Mouse (Mus musculus) midbrain, postnatal 0 days (tissue): Measurements from ENCODE around the gene Slc12a7. TPM values are rescaled to one million over a fixed set of nuclear protein-coding genes. Genes with fewer than 3 reads are reported as not detected.
A peak's percentile ranks its signal among the peaks of the same experiment; 100 is the strongest.

Source experiments
- ATAC-seq: fragments of 200-750 bp; cut with Nextera tagmentation; 2 replicates; pipeline ENCODE4 v1.8.0; 2017; ENCODE audit warnings: moderate number of reproducible peaks, mild to moderate bottlenecking, moderate TSS enrichment, moderate library complexity; ENCODE audit not compliant: low FRiP score
- DNase-seq: peaks from one replicate; pipeline ENCODE4 v3.0.0-alpha.2; 2015; ENCODE audit warnings: low spot score
- H3K27ac ChIP-seq: fragments of 300-500 bp; sonication (generic); 2 replicates; pipeline ENCODE4 v1.5.1; 2014; ENCODE audit warnings: low read depth, mild to moderate bottlenecking, low read length, mixed read lengths
- H3K27me3 ChIP-seq: fragments of 300-500 bp; sonication (generic); 2 replicates; pipeline ENCODE4 v1.6.1; 2014; ENCODE audit warnings: low read length, control low read depth, mixed read lengths; ENCODE audit not compliant: insufficient read depth
- H3K36me3 ChIP-seq: fragments of 300-500 bp; sonication (generic); 2 replicates; pipeline ENCODE4 v1.6.1; 2014; ENCODE audit warnings: low read length, control low read depth, mixed read lengths; ENCODE audit not compliant: insufficient read depth
- H3K4me1 ChIP-seq: fragments of 300-500 bp; sonication (generic); 2 replicates; pipeline ENCODE4 v1.6.1; 2014; ENCODE audit warnings: mild to moderate bottlenecking, control low read depth, antibody characterized with exemption, low read length, mixed read lengths; ENCODE audit not compliant: insufficient read depth
- H3K4me2 ChIP-seq: fragments of 300-500 bp; sonication (generic); 2 replicates; pipeline ENCODE4 v1.6.1; 2014; ENCODE audit warnings: low read depth, mild to moderate bottlenecking, low read length, mixed read lengths; ENCODE audit not compliant: poor library complexity, severe bottlenecking
- H3K4me3 ChIP-seq: fragments of 300-500 bp; sonication (generic); 2 replicates; pipeline ENCODE4 v1.5.1; 2014; ENCODE audit warnings: low read depth, mild to moderate bottlenecking, low read length, moderate library complexity
- H3K9ac ChIP-seq: fragments of 300-500 bp; sonication (generic); replicated peaks from 2 replicates; pipeline ENCODE4 v1.6.1; 2014; ENCODE audit warnings: mild to moderate bottlenecking, low read length, moderate library complexity, mixed read lengths; ENCODE audit not compliant: poor library complexity, severe bottlenecking
- H3K9me3 ChIP-seq: fragments of 300-500 bp; sonication (generic); 2 replicates; pipeline ENCODE4 v1.6.1; 2016; ENCODE audit warnings: low read length, control low read depth
- CTCF ChIP-seq: IDR thresholded peaks from 2 replicates; pipeline ENCODE4 v1.5.1; 2016; ENCODE audit warnings: antibody characterized with exemption, mild to moderate bottlenecking
- WGBS: fragments of 180-500 bp; shearing (Covaris S2); extraction: QIAGEN DNeasy Blood & Tissue Kit; methylation state at CpG from one replicate; pipeline ENCODE4 v1.1.7; 2014; 5-methylcytosine and 5-hydroxymethylcytosine counted together
- polyA plus RNA-seq: library from polyadenylated mRNA; unstranded; fragments of >200 nt; fragmentation: Nextera tagmentation; extraction: Ambion mirVana; gene quantifications from 2 replicates; pipeline ENCODE4 v1.2.1, GENCODE M21; 2015
- total RNA-seq: library from RNA; depleted of rRNA; stranded (reverse); fragments of >200 nt; gene quantifications from 2 replicates; pipeline ENCODE4 v1.2.3, GENCODE M21; 2014

The Slc12a7 gene
- total and polyA plus RNA-seq, 2 experiments from 2014 or later = 4.7 to 8.9 TPM

DNA sequence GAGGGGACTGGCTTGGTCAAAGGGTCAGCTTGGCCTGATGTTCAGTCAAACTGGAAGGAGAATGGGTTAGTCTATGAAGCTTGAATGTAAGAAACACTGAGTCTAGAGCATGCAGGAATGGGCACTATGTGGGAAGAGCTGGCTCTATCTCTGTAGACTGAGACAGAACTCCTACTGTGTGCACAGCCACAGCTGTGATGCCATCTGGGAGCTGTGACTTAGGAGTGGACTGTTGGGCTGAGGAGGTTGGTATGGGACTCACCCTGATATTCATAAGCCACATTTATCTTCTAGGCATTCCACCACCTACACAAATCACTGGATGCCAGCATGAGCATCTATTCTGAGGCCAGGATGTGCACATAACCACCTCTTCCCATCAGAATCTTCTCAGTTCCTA, 24.5 kb downstream of the Slc12a7 start:
- no peak for TF ChIP-seq CTCF
- Histone ChIP-seq H3K4me3 (no peak overlapping the region), H3K9ac (no peak overlapping the region), H3K4me1 (no peaks in the 10 kb centered on the region), H3K27ac (no peak overlapping the region), H3K9me3 (no peaks in the 10 kb centered on the region), H3K4me2 (no peak overlapping the region), H3K27me3 (no peaks in the 10 kb centered on the region), H3K36me3 (no peaks in the 10 kb centered on the region)
- ATAC-seq = no peak
- no peak for DNase-seq

DNA sequence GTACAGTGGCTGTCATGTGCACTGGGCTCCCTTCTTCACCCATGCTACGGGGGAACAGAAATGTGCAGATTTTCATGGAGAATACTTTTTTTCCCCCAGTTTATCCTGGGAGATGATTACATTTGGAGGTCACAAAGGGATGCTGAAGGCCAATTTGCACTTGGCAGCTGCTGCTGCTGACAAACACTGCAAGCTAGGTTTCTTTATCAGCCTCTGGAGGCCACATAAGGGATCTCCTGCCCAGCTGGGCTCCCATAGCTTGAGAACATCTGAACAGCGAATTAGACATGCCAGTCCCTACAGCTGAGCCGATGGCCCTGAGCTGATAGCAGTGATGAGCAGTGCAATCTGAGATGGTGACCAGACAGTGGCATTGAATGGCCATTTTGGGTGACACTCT, 26.7 kb downstream of the Slc12a7 start:
- H3K4me2 ChIP-seq = no peak overlapping the region
- no peak overlapping the region for H3K4me3 ChIP-seq
- H3K9me3 ChIP-seq = no peaks in the 10 kb centered on the region
- H3K27ac ChIP-seq = no peak overlapping the region
- TF ChIP-seq CTCF = no peak
- H3K4me1 ChIP-seq = no peaks in the 10 kb centered on the region
- 0 out of 2 replicates have a peak, but pooled peaks cover 3% of the 10 kb centered on the region for H3K27me3 ChIP-seq
- no peak overlapping the region for H3K9ac ChIP-seq
- 81% methylated on average over 3 of the region's 3 CpGs for WGBS
- H3K36me3 ChIP-seq = no peaks in the 10 kb centered on the region
- no peak for DNase-seq
- ATAC-seq = no peak

DNA sequence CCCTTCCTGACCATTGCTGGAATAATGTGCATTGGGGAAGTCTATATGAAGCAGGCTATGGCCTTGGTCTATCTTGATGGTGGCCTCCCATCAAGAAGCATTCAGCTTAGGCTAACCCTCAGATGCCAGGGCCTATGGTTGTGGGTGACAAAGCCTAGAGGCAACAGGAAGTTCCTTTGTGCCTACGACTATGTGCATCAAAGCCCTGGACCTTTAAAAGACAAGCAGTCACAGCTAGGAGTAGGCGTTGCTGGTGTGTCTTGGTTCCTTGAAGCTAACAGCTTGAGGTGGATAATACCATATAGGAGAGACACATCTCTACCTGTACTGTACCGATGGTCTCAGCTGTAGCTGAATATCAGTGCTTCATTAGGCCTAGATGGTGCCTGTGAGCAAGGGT, 27.2 kb downstream of the Slc12a7 start:
- no peaks in the 10 kb centered on the region for H3K9me3 ChIP-seq
- no peak overlapping the region for H3K4me2 ChIP-seq
- no peak overlapping the region for H3K9ac ChIP-seq
- 92% methylated on average over 3 of the region's 3 CpGs for WGBS
- H3K27ac ChIP-seq = no peak overlapping the region
- TF ChIP-seq CTCF = no peak
- ATAC-seq (no peak), DNase-seq (no peak)
- no peaks in the 10 kb centered on the region for H3K36me3 ChIP-seq
- peaks cover 3% of the 10 kb centered on the region; the same call in 1 of the 2 replicates for H3K27me3 ChIP-seq
- H3K4me1 ChIP-seq = no peaks in the 10 kb centered on the region
- H3K4me3 ChIP-seq = no peak overlapping the region

DNA sequence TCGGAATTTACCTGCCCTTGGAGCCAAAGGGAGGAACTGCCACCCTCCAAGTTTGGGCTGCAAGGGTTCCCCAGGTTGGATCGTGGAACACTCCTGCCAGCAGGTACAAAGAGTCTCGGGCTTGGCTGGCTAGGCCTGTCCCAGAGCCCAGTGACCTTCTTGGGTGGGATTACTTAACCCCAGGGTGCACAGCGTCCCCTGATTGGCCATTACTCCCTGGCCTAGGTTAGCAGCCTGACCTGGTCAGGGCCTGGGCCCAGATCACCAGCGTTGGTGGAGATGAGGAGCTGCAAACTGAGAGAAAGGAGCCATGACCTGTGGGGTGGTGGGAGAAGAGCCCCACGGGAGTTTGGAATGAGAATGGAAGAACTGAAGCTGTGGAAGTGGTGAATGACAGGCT, 30.0 kb downstream of the Slc12a7 start:
- Histone ChIP-seq H3K9me3 (no peaks in the 10 kb centered on the region), H3K27ac (no peak overlapping the region), H3K4me1 (no peaks in the 10 kb centered on the region), H3K4me3 (peak overlapping the region; percentile 51; the same call in 1 of the 2 replicates), H3K36me3 (no peaks in the 10 kb centered on the region), H3K27me3 (peaks cover 3% of the 10 kb centered on the region; the same call in 1 of the 2 replicates), H3K9ac (no peak overlapping the region), H3K4me2 (peak overlapping the region; percentile 92)
- no peak for DNase-seq
- ATAC-seq = no peak
- WGBS = 41% methylated on average over 6 of the region's 6 CpGs
- TF ChIP-seq CTCF = no peak

DNA sequence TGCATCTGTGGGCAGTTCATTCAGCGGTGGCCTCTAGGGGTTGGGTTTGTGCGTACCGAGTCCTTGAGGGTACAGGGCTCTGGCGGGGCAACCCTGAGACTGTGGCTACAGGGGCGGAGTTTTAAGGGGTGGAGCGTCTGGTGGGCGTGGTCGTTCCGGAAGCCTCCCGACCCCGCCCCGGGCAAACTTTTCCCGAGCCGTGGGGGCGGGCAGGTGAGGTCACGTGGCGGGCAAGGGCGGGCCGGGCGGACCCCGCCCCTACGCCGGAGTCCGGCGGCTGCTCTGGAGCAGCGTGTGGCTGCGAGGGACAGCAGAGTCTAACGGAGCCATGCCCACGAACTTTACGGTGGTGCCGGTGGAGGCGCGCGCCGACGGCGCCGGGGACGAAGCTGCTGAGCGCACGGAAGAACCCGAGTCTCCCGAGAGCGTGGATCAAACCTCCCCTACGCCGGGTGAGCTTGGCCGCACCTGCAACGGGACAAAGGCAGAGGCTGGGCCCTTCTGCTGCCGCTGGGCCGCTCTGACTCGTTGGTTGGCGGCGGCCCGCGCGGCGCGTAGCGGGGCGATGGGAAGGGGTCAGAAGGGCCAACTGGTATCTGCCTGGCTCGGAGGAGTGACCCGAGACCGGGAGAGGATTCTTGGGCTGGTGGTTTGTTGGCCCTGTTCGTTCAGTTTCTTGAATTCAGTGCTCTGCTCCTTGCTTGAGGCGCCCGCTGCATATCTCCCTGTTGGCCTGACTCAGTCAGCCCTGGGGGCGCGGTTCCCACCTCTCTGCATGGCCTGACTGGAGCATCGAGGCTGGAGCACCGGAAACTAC, 30.8 kb downstream of the Slc12a7 start:
- Histone ChIP-seq H3K9me3 (no peaks in the 10 kb centered on the region), H3K4me3 (peak overlapping the region; percentile 51), H3K9ac (peak overlapping the region; percentile 59), H3K27ac (no peak overlapping the region), H3K4me2 (peak overlapping the region; percentile 92), H3K4me1 (no peaks in the 10 kb centered on the region), H3K36me3 (no peaks in the 10 kb centered on the region), H3K27me3 (peaks cover 3% of the 10 kb centered on the region; the same call in 1 of the 2 replicates)
- ATAC-seq (peak; percentile 63), DNase-seq (peak; percentile 42)
- no peak for TF ChIP-seq CTCF
- under 1% methylated on average over 61 of the region's 70 CpGs for WGBS

DNA sequence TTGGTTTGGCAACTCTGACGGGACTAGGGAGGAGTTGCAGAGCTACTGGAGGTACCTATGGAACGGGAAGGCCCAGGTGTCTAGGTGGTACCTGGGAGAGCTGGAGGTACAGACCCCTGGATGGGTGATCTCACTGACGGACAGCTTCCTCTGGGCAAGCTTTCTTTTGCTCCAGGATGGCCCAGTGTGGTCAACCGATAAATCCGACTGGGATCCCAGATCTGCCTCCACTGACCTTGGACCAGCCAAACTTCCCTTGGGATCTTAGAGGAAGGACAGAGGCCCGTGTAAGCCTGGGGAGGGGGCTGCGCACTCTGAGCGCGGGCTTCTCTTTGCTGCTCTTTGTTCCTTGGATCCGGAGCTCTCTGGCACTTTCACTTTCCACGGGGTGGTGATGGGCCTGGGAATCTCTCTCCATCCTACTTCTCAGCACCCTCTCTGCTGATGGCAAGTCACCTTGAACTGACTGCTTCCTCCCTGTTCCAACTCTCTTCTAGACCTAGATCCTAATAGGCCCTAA, 31.4 kb downstream of the Slc12a7 start:
- peak overlapping the region; percentile 51 for H3K4me3 ChIP-seq
- no peak for TF ChIP-seq CTCF
- H3K9ac ChIP-seq = peak overlapping the region; percentile 59
- ATAC-seq = no peak
- H3K27ac ChIP-seq = no peak overlapping the region
- DNase-seq = no peak
- H3K4me1 ChIP-seq = no peaks in the 10 kb centered on the region
- peaks cover 3% of the 10 kb centered on the region; the same call in 1 of the 2 replicates for H3K27me3 ChIP-seq
- H3K36me3 ChIP-seq = no peaks in the 10 kb centered on the region
- 9% methylated on average over 11 of the region's 11 CpGs for WGBS
- peak overlapping the region; percentile 92 for H3K4me2 ChIP-seq
- no peaks in the 10 kb centered on the region for H3K9me3 ChIP-seq
